Mouse (Mus musculus) lung, postnatal 36 days (tissue): ENCODE measurements at regions not wholly inside any gene's neighbourhood (a gene's known extent, or its start where the extent isn't known, plus 50 kb on each side); places are given as distances from the start of the nearest gene placed in this dataset.
A peak's percentile ranks its signal among the peaks of the same experiment; 100 is the strongest.

Source experiments
- DNase-seq: peaks from one replicate; pipeline ENCODE4 v3.0.0; 2022; ENCODE audit warnings: mixed read lengths

DNA sequence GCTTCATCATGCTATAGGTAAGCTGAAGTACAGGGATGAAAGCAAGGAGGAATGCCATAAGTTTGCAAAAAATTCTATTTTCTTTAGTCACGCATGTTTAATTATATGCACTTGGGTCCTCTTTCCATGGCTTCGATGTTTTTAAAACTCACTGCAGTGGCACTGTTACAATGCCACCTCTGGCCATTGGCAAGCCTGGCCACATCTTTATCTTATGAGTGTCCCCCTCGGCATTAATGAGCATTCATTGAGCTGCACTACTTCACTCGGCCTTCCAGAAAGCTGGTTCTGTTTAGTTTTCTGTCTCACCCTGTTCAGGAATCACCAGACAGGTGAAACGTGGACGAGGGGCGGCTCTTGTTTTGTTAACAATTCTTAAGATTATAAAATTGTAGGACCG, 79.7 kb upstream of the Dnajc24 start:
- no peak for DNase-seq

GRCm38 (mm10) chr2:106081951-106082350, 78.6 kb upstream of the Dnajc24 start:
- peak; percentile 59 for DNase-seq

DNA sequence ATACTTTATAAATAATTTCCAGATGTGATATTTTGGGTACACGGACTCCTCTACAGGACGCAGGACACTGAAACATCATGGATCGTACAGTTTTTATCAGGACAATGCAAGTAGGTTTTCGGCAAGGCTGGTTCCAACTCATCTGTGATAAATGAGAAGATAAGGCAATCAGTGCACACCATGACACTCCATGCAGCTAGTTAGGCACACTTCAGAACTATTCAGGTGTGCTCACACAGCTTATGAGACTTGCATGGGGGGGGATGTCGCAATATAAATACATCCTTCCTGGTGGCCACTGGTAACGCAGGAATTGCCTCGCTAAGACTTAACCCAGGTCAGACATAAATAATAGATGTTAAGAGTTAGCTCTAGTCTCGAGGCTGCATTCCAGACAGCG, 77.3 kb upstream of the Dnajc24 start:
- DNase-seq: no peak

DNA sequence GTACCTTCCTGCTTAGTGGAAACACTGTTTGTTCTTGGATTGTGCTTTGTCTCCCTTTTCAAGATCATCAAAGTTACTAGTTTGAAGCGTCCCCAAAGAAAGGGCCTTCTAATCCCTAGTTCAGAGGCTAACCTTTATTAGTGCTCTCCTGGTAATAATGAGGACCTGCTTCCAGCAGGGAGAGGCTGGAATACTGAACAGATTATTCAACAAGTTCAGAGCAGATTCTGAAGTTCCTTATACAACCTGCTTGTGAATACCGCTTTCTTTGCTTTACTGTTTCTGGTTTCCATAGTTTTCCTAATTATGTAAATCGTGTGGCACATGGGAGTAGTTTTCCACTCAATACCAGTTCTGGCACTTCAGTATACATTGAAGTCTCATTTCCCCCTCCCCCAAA, 75.2 kb upstream of the Dnajc24 start:
- DNase-seq: no peak

DNA sequence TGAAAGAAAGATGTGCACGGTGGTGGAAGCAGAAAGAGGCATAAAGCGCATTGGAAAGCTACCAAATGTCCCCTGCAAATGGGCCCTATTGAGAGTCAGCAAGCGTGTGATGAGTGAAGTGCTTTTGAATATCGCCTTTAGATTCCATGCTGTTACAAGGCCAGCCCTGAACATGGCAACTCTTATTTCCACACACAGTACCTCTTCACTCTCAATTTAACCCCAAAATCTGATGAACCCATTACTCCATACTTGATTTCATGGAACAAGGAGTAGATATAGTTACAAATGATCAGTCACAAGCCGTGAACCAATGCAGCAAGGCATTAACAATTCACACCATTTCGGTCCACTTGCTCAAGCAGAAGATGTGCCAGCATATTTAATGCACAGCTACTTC, 71.1 kb upstream of the Dnajc24 start:
- DNase-seq: no peak

- no peak for DNase-seq
Measured at GRCm38 (mm10) chr2:106064316-106064715, 61.0 kb upstream of the Dnajc24 start.
